Mouse (Mus musculus) liver, adult 2 months (tissue): Measurements from ENCODE around the gene Cryzl1. TPM values are rescaled to one million over a fixed set of nuclear protein-coding genes. Genes with fewer than 3 reads are reported as not detected.
A peak's percentile ranks its signal among the peaks of the same experiment; 100 is the strongest.

ENCODE experiments used
- DNase-seq: peaks from one replicate; pipeline ENCODE4 v3.0.0-alpha.2; 2011; ENCODE audit warnings: low read depth, low spot score; ENCODE audit errors: extremely low read depth
- H3K27ac ChIP-seq: fragments of 200-500 bp; replicated peaks from 2 replicates; pipeline ENCODE4 v1.5.1; 2012; ENCODE audit warnings: low read depth, mild to moderate bottlenecking, control low read depth, inconsistent platforms, low read length; ENCODE audit not compliant: insufficient read depth
- H3K27me3 ChIP-seq: fragments of 200-500 bp; 2 replicates; pipeline ENCODE4 v1.6.1; 2012; ENCODE audit warnings: mild to moderate bottlenecking, moderate library complexity, low read length, inconsistent platforms; ENCODE audit not compliant: control insufficient read depth, insufficient read depth
- H3K36me3 ChIP-seq: fragments of 200-500 bp; 2 replicates; pipeline ENCODE4 v1.6.1; 2012; ENCODE audit warnings: low read length, inconsistent platforms; ENCODE audit not compliant: control insufficient read depth, insufficient read depth
- H3K4me1 ChIP-seq: fragments of 200-500 bp; 2 replicates; pipeline ENCODE4 v1.6.1; 2011; ENCODE audit warnings: low read length; ENCODE audit not compliant: control insufficient read depth, insufficient read depth
- H3K4me3 ChIP-seq: fragments of 200-500 bp; 2 replicates; pipeline ENCODE4 v1.5.1; 2011; ENCODE audit warnings: low read depth, mild to moderate bottlenecking, control low read depth, low read length, moderate library complexity; ENCODE audit not compliant: insufficient read depth
- H3K79me2 ChIP-seq: fragments of 200-500 bp; 2 replicates; pipeline ENCODE4 v1.6.1; 2012; ENCODE audit warnings: inconsistent platforms, mild to moderate bottlenecking, low read length, moderate library complexity; ENCODE audit not compliant: control insufficient read depth, insufficient read depth
- H3K9ac ChIP-seq: fragments of 200-500 bp; 2 replicates; pipeline ENCODE4 v1.6.1; 2012; ENCODE audit warnings: low read depth, mild to moderate bottlenecking, control low read depth, inconsistent platforms, low read length
- CTCF ChIP-seq: fragments of 200-500 bp; IDR thresholded peaks from 2 replicates; pipeline ENCODE4 v1.5.1; 2011; ENCODE audit warnings: low read depth, low read length, control low read depth
- POLR2A ChIP-seq: fragments of 200-500 bp; IDR thresholded peaks from 2 replicates; pipeline ENCODE4 v1.6.1; 2011; ENCODE audit warnings: low read length, control low read depth; ENCODE audit not compliant: insufficient read depth; ENCODE audit errors: extremely low read depth
- WGBS: fragments of 180-500 bp; shearing (Covaris S2); methylation state at CpG from one replicate; pipeline ENCODE4 v1.1.7; 2018; 5-methylcytosine and 5-hydroxymethylcytosine counted together
- polyA plus RNA-seq: library from polyadenylated mRNA; depleted of rRNA; stranded (reverse); fragments of >200 nt; gene quantifications from 2 replicates; pipeline ENCODE4 v1.2.3, GENCODE M21; 2012
- total RNA-seq: library from RNA; depleted of rRNA; stranded (reverse); fragments of >200 nt; gene quantifications from 2 replicates; pipeline ENCODE4 v1.2.3, GENCODE M21; 2014

The Cryzl1 gene
- total and polyA plus RNA-seq, 2 experiments, result 9.6 to 23.1 TPM

- TF ChIP-seq POLR2A (no peak), CTCF (no peak)
- Histone ChIP-seq H3K4me3 (no peak overlapping the region), H3K79me2 (peaks cover 54% of the 10 kb centered on the region), H3K4me1 (no peaks in the 10 kb centered on the region; the same call in 1 of the 2 replicates), H3K27me3 (no peaks in the 10 kb centered on the region), H3K9ac (no peak overlapping the region), H3K27ac (no peak overlapping the region), H3K36me3 (peaks cover 80% of the 10 kb centered on the region)
- WGBS, result 93% methylated on average over 5 of the region's 5 CpGs
- DNase-seq, result no peak
These were observed 70.3 kb downstream of the Cryzl1 start for GRCm38 (mm10) chr16:91658471-91658870.

DNA sequence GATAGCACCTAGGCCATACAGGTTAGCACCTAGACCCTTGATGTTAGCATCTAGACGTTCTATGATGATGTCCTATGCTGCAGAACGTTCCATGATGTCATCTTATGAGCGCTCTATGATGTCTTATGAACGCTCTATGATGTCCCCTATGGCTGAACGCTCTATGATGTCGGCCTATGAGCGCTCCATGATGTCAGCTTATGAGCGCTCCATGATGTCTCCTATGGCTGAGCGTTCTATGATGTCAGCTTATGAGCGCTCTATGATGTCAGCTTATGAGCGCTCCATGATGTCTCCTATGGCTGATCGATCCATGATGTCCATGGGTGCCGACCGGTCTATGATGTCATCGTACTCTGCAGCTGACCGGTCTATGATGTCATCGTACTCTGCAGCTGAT, 71.5 kb downstream of the Cryzl1 start:
- H3K4me1 ChIP-seq, result peaks cover 3% of the 10 kb centered on the region
- no peak overlapping the region for H3K4me3 ChIP-seq
- H3K79me2 ChIP-seq, result peaks cover 58% of the 10 kb centered on the region
- 99% methylated on average over 17 of the region's 17 CpGs for WGBS
- H3K27ac ChIP-seq, result no peak overlapping the region
- H3K36me3 ChIP-seq, result peaks cover 77% of the 10 kb centered on the region
- TF ChIP-seq POLR2A (no peak), CTCF (no peak)
- no peak overlapping the region for H3K9ac ChIP-seq
- no peak for DNase-seq
- H3K27me3 ChIP-seq, result no peaks in the 10 kb centered on the region

DNA sequence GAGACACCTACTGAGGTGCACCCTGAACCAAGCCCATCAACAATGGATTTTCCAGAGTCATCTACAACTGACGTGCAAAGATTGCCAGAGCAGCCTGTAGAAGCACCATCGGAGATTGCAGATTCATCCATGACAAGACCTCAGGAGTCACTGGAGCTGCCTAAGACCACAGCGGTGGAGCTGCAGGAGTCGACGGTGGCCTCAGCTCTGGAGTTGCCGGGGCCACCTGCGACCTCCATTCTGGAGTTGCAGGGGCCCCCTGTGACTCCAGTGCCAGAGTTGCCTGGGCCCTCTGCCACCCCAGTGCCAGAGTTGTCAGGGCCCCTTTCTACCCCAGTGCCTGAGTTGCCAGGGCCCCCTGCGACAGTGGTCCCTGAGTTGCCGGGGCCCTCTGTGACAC, 73.5 kb downstream of the Cryzl1 start:
- Histone ChIP-seq H3K4me3 (no peak overlapping the region), H3K27me3 (no peaks in the 10 kb centered on the region), H3K36me3 (peaks cover 69% of the 10 kb centered on the region), H3K27ac (no peak overlapping the region), H3K4me1 (peaks cover 7% of the 10 kb centered on the region), H3K79me2 (peaks cover 63% of the 10 kb centered on the region), H3K9ac (no peak overlapping the region)
- TF ChIP-seq POLR2A (no peak), CTCF (no peak)
- WGBS, result 98% methylated on average over 9 of the region's 9 CpGs
- DNase-seq, result no peak

- no peak overlapping the region for H3K4me3 ChIP-seq
- WGBS, result 93% methylated on average over 3 of the region's 3 CpGs
- TF ChIP-seq CTCF (no peak), POLR2A (no peak)
- no peak overlapping the region for H3K27ac ChIP-seq
- peaks cover 42% of the 10 kb centered on the region for H3K36me3 ChIP-seq
- DNase-seq, result no peak
- H3K4me1 ChIP-seq, result peaks cover 11% of the 10 kb centered on the region
- peaks cover 38% of the 10 kb centered on the region for H3K79me2 ChIP-seq
- H3K9ac ChIP-seq, result no peak overlapping the region
- H3K27me3 ChIP-seq, result no peaks in the 10 kb centered on the region
These were observed 76.6 kb downstream of the Cryzl1 start for GRCm38 (mm10) chr16:91652191-91652590.

GRCm38 (mm10) chr16:91649781-91650180, 79.0 kb downstream of the Cryzl1 start:
- no peak for DNase-seq
- no peak overlapping the region for H3K9ac ChIP-seq
- peaks cover 14% of the 10 kb centered on the region for H3K79me2 ChIP-seq
- TF ChIP-seq CTCF (no peak), POLR2A (no peak)
- no peak overlapping the region for H3K27ac ChIP-seq
- no peaks in the 10 kb centered on the region for H3K27me3 ChIP-seq
- peaks cover 22% of the 10 kb centered on the region for H3K36me3 ChIP-seq
- no peak overlapping the region for H3K4me3 ChIP-seq
- peaks cover 13% of the 10 kb centered on the region for H3K4me1 ChIP-seq

GRCm38 (mm10) chr16:91649246-91649645, 79.5 kb downstream of the Cryzl1 start:
- peak; percentile 65 for DNase-seq
- Histone ChIP-seq H3K36me3 (peaks cover 18% of the 10 kb centered on the region), H3K4me1 (peaks cover 14% of the 10 kb centered on the region), H3K4me3 (no peak overlapping the region), H3K9ac (peak overlapping the region; percentile 5; the same call in 1 of the 2 replicates), H3K79me2 (peaks cover 14% of the 10 kb centered on the region), H3K27ac (no peak overlapping the region), H3K27me3 (no peaks in the 10 kb centered on the region)
- no peak for TF ChIP-seq CTCF
- no peak for TF ChIP-seq POLR2A
- WGBS, result 5% methylated on average over 3 of the region's 3 CpGs
